19 mouse cellular contexts compared by ENCODE assay signal in genomic region chr16:32522578-32523194, GRCm38 (mm10). TPM values are rescaled to one million over a fixed set of nuclear protein-coding genes. Genes with fewer than 3 reads are reported as not detected.
A peak's percentile ranks its signal among the peaks of the same experiment; 100 is the strongest.
DNase-seq lines count a peak whose midpoint lies in the region; ATAC-seq lines count a peak whose summit lies in the region.
"Had no signal": no experiment of that assay in that cellular context is flagged by ENCODE, and none has a peak within 500 bp of the region (broad histone marks: within the 10 kb centered on the region; RNA-seq: fewer than 3 reads in every experiment).

No protein-coding gene starts in this region.

- DNase-seq in heart, adult 8-10 months (ENCODE audit: low spot score) = peak; percentile 19
- DNase-seq in heart, postnatal 36 days = no peak
- peak; percentile 59 for DNase-seq in A20 (ENCODE audit: low read depth, low spot score)
- no peak for DNase-seq in retina, postnatal 1 day
- no peak for DNase-seq in left cerebral cortex, adult 9 months (ENCODE audit: low spot score in 2 of 2)
- DNase-seq: cerebellum, adult 11 months; right cerebral cortex, postnatal 14 days had no signal

- no peaks in the 10 kb centered on the region for H3K27me3 ChIP-seq in heart, embryonic 11.5 days (ENCODE audit: control insufficient read depth, insufficient read depth, low read length)
- no peaks in the 10 kb centered on the region for H3K27me3 ChIP-seq in liver, embryonic 16.5 days (ENCODE audit: control insufficient read depth, insufficient read depth, low read depth, low read length)
- H3K27me3 ChIP-seq in neural tube, embryonic 15.5 days (replicated peaks) = no peaks in the 10 kb centered on the region
- H3K27me3 ChIP-seq: forebrain, embryonic 13.5 days had no signal

- intact Hi-C loops in heart, postnatal 36 days (cut with DNase I) = no loop called here

- ATAC-seq in heart, embryonic 11.5 days (replicated peaks; ENCODE audit: insufficient number of reproducible peaks, low FRiP score, low TSS enrichment) = no peak
- ATAC-seq in liver, embryonic 16.5 days (ENCODE audit: low read depth) = no peak
- no peak for ATAC-seq in neural tube, embryonic 15.5 days (ENCODE audit: low FRiP score)
- ATAC-seq: forebrain, embryonic 13.5 days had no signal

- H3K27ac ChIP-seq in heart, embryonic 11.5 days (ENCODE audit: low read depth, low read length) = peak overlapping the region; percentile 57; the same call in 1 of the 2 replicates
- H3K27ac ChIP-seq in liver, embryonic 16.5 days (ENCODE audit: low read length) = peak overlapping the region; percentile 27; the same call in 1 of the 2 replicates
- H3K27ac ChIP-seq in neural tube, embryonic 15.5 days (replicated peaks) = no peak overlapping the region
- H3K27ac ChIP-seq: forebrain, embryonic 13.5 days; hindbrain, embryonic 10.5 days had no signal

- no peak overlapping the region for H3K4me3 ChIP-seq in heart, embryonic 11.5 days (ENCODE audit: low read depth, low read length)
- H3K4me3 ChIP-seq in liver, embryonic 16.5 days (ENCODE audit: low read depth, low read length) = no peak overlapping the region
- no peak overlapping the region for H3K4me3 ChIP-seq in neural tube, embryonic 15.5 days (replicated peaks)
- H3K4me3 ChIP-seq: forebrain, embryonic 13.5 days; hindbrain, embryonic 10.5 days; myocyte had no signal

- H3K9ac ChIP-seq in heart, embryonic 11.5 days (ENCODE audit: low read depth, low read length) = no peak overlapping the region
- no peak overlapping the region for H3K9ac ChIP-seq in liver, embryonic 16.5 days (ENCODE audit: low read depth, low read length)
- H3K9ac ChIP-seq in neural tube, embryonic 15.5 days (replicated peaks) = no peak overlapping the region
- H3K9ac ChIP-seq: forebrain, embryonic 13.5 days had no signal

- peak overlapping the region; percentile 29; the same call in 1 of the 2 replicates for H3K4me2 ChIP-seq in heart, embryonic 11.5 days
- no peak overlapping the region for H3K4me2 ChIP-seq in liver, embryonic 16.5 days (ENCODE audit: low read depth, low read length)
- no peak overlapping the region for H3K4me2 ChIP-seq in neural tube, embryonic 15.5 days
- H3K4me2 ChIP-seq: forebrain, embryonic 13.5 days had no signal

- H3K9me3 ChIP-seq in heart, embryonic 11.5 days (replicated peaks; ENCODE audit: control insufficient read depth, low read length) = no peaks in the 10 kb centered on the region
- no peaks in the 10 kb centered on the region for H3K9me3 ChIP-seq in liver, embryonic 16.5 days (replicated peaks; ENCODE audit: control insufficient read depth, low read length)
- no peaks in the 10 kb centered on the region for H3K9me3 ChIP-seq in neural tube, embryonic 15.5 days (replicated peaks)
- H3K9me3 ChIP-seq: forebrain, embryonic 13.5 days; hindbrain, embryonic 10.5 days had no signal

- no peaks in the 10 kb centered on the region for H3K36me3 ChIP-seq in heart, embryonic 11.5 days (ENCODE audit: control insufficient read depth, insufficient read depth, low read length)
- H3K36me3 ChIP-seq in liver, embryonic 16.5 days (ENCODE audit: control insufficient read depth, insufficient read depth) = no peaks in the 10 kb centered on the region
- H3K36me3 ChIP-seq in neural tube, embryonic 15.5 days = no peaks in the 10 kb centered on the region
- H3K36me3 ChIP-seq: hindbrain, embryonic 10.5 days had no signal

- 54% methylated on average over 6 of the region's 6 CpGs for WGBS in heart, embryonic 11.5 days (ENCODE audit: insufficient replicate concordance)
- 50% methylated on average over 6 of the region's 6 CpGs for WGBS in liver, embryonic 16.5 days (ENCODE audit: insufficient replicate concordance)
- WGBS in neural tube, embryonic 15.5 days = 84% methylated on average over 6 of the region's 6 CpGs

- H3K4me1 ChIP-seq in heart, embryonic 11.5 days (ENCODE audit: control insufficient read depth, insufficient read depth, low read length) = peaks cover 14% of the 10 kb centered on the region
- H3K4me1 ChIP-seq in liver, embryonic 16.5 days (ENCODE audit: control insufficient read depth, low read depth, low read length) = peaks cover 38% of the 10 kb centered on the region
- H3K4me1 ChIP-seq in neural tube, embryonic 15.5 days = peaks cover 13% of the 10 kb centered on the region

RNA-seq across cellular contexts. Expression of gene Zdhhc19, which starts 26.6 kb away (rescaled TPM):
- total RNA-seq in heart, adult 8-10 months (2022) = not detected
- total RNA-seq in heart, postnatal 36 days (2021) = not detected
- polyA plus RNA-seq in heart, embryonic 11.5 days (2014; fragmentation: Nextera tagmentation; extraction: Ambion mirVana) = 0.27 TPM in 1 of 2 replicates, not detected in the other
- not detected in 2 replicates for polyA plus RNA-seq in liver, embryonic 16.5 days (2015; fragmentation: Nextera tagmentation; extraction: Ambion mirVana)
- 0.20 TPM in 1 of 2 replicates, not detected in the other for polyA plus RNA-seq in neural tube, embryonic 15.5 days (2015; fragmentation: Nextera tagmentation; extraction: Ambion mirVana)
- total RNA-seq: adrenal gland, postnatal 4 days; gastrocnemius, postnatal 10 days; left cerebral cortex, postnatal 25 days had no signal
- polyA plus RNA-seq: forebrain, embryonic 13.5 days; hindbrain, embryonic 10.5 days; kidney, embryonic 16.5 days; lung, adult 2 months; myocyte had no signal

RNA-seq across cellular contexts. Expression of gene Slc51a, which starts 35.0 kb away (rescaled TPM):
- under 1 TPM; 0.19 to 0.40 (median 0.25) TPM for total RNA-seq in heart, adult 8-10 months (2022)
- under 1 TPM; 0.38 to 0.44 TPM for total RNA-seq in heart, postnatal 36 days (2021)
- polyA plus RNA-seq in heart, embryonic 11.5 days (2014; fragmentation: Nextera tagmentation; extraction: Ambion mirVana) = 3.2 and 3.8 TPM in 2 replicates
- polyA plus RNA-seq in liver, embryonic 16.5 days (2015; fragmentation: Nextera tagmentation; extraction: Ambion mirVana) = 0.25 and 1.3 TPM in 2 replicates
- 0.13 and 7.8 TPM in 2 replicates for polyA plus RNA-seq in neural tube, embryonic 15.5 days (2015; fragmentation: Nextera tagmentation; extraction: Ambion mirVana)
- total RNA-seq: gastrocnemius, postnatal 10 days; layer of hippocampus, adult 8-10 months; left cerebral cortex, postnatal 25 days had no signal

Comparison
In these comparisons a context has a peak if more than half of its experiments do, and no peak if none do; other contexts are left out.
1. DNase-seq: peak in heart, adult 8-10 months (single experiment) and A20 (single experiment); none in heart, postnatal 36 days (0 of 2), retina, postnatal 1 day (single experiment) and left cerebral cortex, adult 9 months (0 of 2).